ENCODE assay signal across 11 mouse cellular contexts in the genomic region with DNA sequence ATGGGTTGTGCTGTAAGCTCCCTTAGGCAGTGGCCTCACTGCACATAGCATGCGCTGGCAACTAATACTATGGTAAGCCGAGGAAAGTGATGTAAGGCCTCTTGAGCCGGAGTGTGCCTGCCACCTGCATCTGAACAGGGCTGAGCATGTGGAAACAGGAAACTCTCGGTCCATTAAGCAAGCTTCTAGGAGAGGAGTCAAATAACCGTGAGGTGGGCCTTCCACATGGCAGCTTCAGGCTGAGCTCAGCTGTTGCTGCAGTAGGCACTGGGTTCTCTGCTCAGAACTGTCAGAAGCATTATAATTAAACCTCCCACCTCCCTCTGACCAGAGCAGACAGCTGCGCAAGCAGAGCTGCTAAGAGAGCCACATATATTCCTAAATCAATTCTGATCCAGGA. TPM values are rescaled to one million over a fixed set of nuclear protein-coding genes. Genes with fewer than 3 reads are reported as not detected.
DNase-seq lines count a peak whose midpoint lies in the region; ATAC-seq and TF ChIP-seq lines count a peak whose summit lies in the region.
"Had no signal": no experiment of that assay in that cellular context is flagged by ENCODE, and none has a peak within 500 bp of the region (broad histone marks: within the 10 kb centered on the region; RNA-seq: fewer than 3 reads in every experiment).

No protein-coding gene starts in this region.

- H3K4me3 ChIP-seq in lung, postnatal 0 days (ENCODE audit: low read depth, low read length): no peak overlapping the region
- H3K4me3 ChIP-seq in limb, embryonic 10.5 days: no peak overlapping the region
- H3K4me3 ChIP-seq: gastrocnemius, adult 2 months had no signal

- no peak overlapping the region for H3K9ac ChIP-seq in lung, postnatal 0 days (replicated peaks; ENCODE audit: low read depth)

- no peak for TF ChIP-seq CTCF in lung, postnatal 0 days (IDR thresholded peaks at IDR 0.05)

- WGBS in lung, postnatal 0 days: 47% methylated on average over 6 of the region's 6 CpGs
- 51% methylated on average over 6 of the region's 6 CpGs for WGBS in limb, embryonic 10.5 days

- no peaks in the 10 kb centered on the region for H3K27me3 ChIP-seq in lung, postnatal 0 days (replicated peaks; ENCODE audit: insufficient read depth, low read length)
- H3K27me3 ChIP-seq in limb, embryonic 10.5 days (ENCODE audit: low read depth, poor library complexity, severe bottlenecking): peaks cover 19% of the 10 kb centered on the region

- no peak overlapping the region for H3K27ac ChIP-seq in lung, postnatal 0 days (ENCODE audit: low read length)
- H3K27ac ChIP-seq in limb, embryonic 10.5 days: no peak overlapping the region
- H3K27ac ChIP-seq: gastrocnemius, adult 2 months had no signal

- no peak for TF ChIP-seq EP300 in lung, postnatal 0 days (IDR thresholded peaks at IDR 0.05)

- H3K36me3 ChIP-seq in lung, postnatal 0 days (ENCODE audit: insufficient read depth, low read length): no peaks in the 10 kb centered on the region
- H3K36me3 ChIP-seq in limb, embryonic 10.5 days: no peaks in the 10 kb centered on the region

- H3K4me1 ChIP-seq in lung, postnatal 0 days (ENCODE audit: insufficient read depth, low read depth, low read length): no peaks in the 10 kb centered on the region
- no peaks in the 10 kb centered on the region for H3K4me1 ChIP-seq in limb, embryonic 10.5 days

- ATAC-seq in lung, postnatal 0 days: no peak

- intact Hi-C loops in heart, postnatal 36 days (cut with DNase I): no loop called here

- no peaks in the 10 kb centered on the region for H3K9me3 ChIP-seq in lung, postnatal 0 days (ENCODE audit: low read length)
- H3K9me3 ChIP-seq in limb, embryonic 10.5 days (replicated peaks): no peaks in the 10 kb centered on the region

- no peak overlapping the region for H3K4me2 ChIP-seq in lung, postnatal 0 days (replicated peaks; ENCODE audit: low read depth, low read length)

- peak; percentile 20 to 23 for DNase-seq in cerebellum, postnatal 14 days
- DNase-seq in cerebellum, postnatal 25 days: no peak
- DNase-seq in lung, postnatal 0 days (ENCODE audit: low spot score): peak; percentile 5
- DNase-seq in lung, adult 18-20 months: no peak
- DNase-seq in limb, embryonic 10.5 days (ENCODE audit: low spot score): peak; percentile 32
- peak; percentile 61 for DNase-seq in retina, postnatal 1 day
- no peak for DNase-seq in thymus, postnatal 4 days
- DNase-seq in heart, postnatal 36 days: no peak
- DNase-seq: gastrocnemius, adult 2 months had no signal

RNA-seq across cellular contexts. Expression of gene Dcx, which starts 33.1 kb away (rescaled TPM):
- polyA plus RNA-seq in lung, postnatal 0 days (2015; fragmentation: Nextera tagmentation; extraction: Ambion mirVana): 0.18 and 0.23 TPM in 2 replicates
- polyA plus RNA-seq in limb, embryonic 10.5 days (2016; fragmentation: Nextera tagmentation; extraction: Ambion mirVana): 11.0 and 15.4 TPM in 2 replicates
- not detected for total RNA-seq in heart, postnatal 36 days (2021)
- total RNA-seq: gastrocnemius, adult 2 months; hematopoietic stem cell, adult 5-6 weeks had no signal
- polyA plus RNA-seq: small intestine, adult 2 months had no signal

Comparison
In these comparisons a context has a peak if more than half of its experiments do, and no peak if none do; other contexts are left out.
1. DNase-seq: peak in cerebellum, postnatal 14 days (2 of 2), lung, postnatal 0 days (single experiment), limb, embryonic 10.5 days (single experiment) and retina, postnatal 1 day (single experiment); none in cerebellum, postnatal 25 days (0 of 2), lung, adult 18-20 months (0 of 2), thymus, postnatal 4 days (single experiment) and heart, postnatal 36 days (0 of 2).